Mouse (Mus musculus): ENCODE measurements around the gene Smndc1.

- TF ChIP-seq CTCF (conservative IDR thresholded peaks at IDR 0.05; ENCODE audit: low read length) = no peak
- TF ChIP-seq NANOG (IDR thresholded peaks at IDR 0.05; ENCODE audit: borderline replicate concordance, low read length) = no peak
These were observed 44.6 kb downstream of the Smndc1 start for GRCm38 (mm10) chr19:53345766-53346165.

Data from E14TG2a.4 (cell line).